Mouse (Mus musculus): ENCODE data around the gene Rbpjl.

The Rbpjl gene

GRCm38 (mm10) chr2:164402906-164403305 is at the start of gene Rbpjl:
Rbpjl (plus strand) TSS chr2:164403141.
- in situ Hi-C loops (cut with MboI, MseI) = no loop called here

GRCm38 (mm10) chr2:164353356-164353755 is 49.6 kb upstream of the Rbpjl start:
- in situ Hi-C loops (cut with MboI, MseI) = no loop called here

GRCm38 (mm10) chr2:164356177-164356967 is 46.6 kb upstream of the Rbpjl start:
- in situ Hi-C loops (cut with MboI, MseI) = no loop called here

GRCm38 (mm10) chr2:164358373-164358772 is 44.6 kb upstream of the Rbpjl start:
- in situ Hi-C loops (cut with MboI, MseI) = no loop called here

GRCm38 (mm10) chr2:164359031-164359430 is 43.9 kb upstream of the Rbpjl start:
- in situ Hi-C loops (cut with MboI, MseI) = no loop called here

- in situ Hi-C loops (cut with MboI, MseI) = no loop called here
Measured at GRCm38 (mm10) chr2:164359668-164360067, 43.3 kb upstream of the Rbpjl start.

GRCm38 (mm10) chr2:164360974-164361657 is 41.8 kb upstream of the Rbpjl start:
- in situ Hi-C loops (cut with MboI, MseI) = no loop called here

- in situ Hi-C loops (cut with MboI, MseI) = no loop called here
Measured at GRCm38 (mm10) chr2:164366947-164367346, 36.0 kb upstream of the Rbpjl start.

- in situ Hi-C loops (cut with MboI, MseI) = no loop called here
Measured at GRCm38 (mm10) chr2:164368620-164369105, 34.3 kb upstream of the Rbpjl start.

GRCm38 (mm10) chr2:164371371-164371770 is 31.6 kb upstream of the Rbpjl start:
- in situ Hi-C loops (cut with MboI, MseI) = no loop called here

- in situ Hi-C loops (cut with MboI, MseI) = no loop called here
Measured at GRCm38 (mm10) chr2:164372408-164373053, 30.4 kb upstream of the Rbpjl start.

- in situ Hi-C loops (cut with MboI, MseI) = no loop called here
Measured at GRCm38 (mm10) chr2:164373187-164373586, 29.8 kb upstream of the Rbpjl start.

GRCm38 (mm10) chr2:164377478-164378426 is 25.2 kb upstream of the Rbpjl start:
- in situ Hi-C loops (cut with MboI, MseI) = no loop called here

- in situ Hi-C loops (cut with MboI, MseI) = no loop called here
Measured at GRCm38 (mm10) chr2:164381726-164382125, 21.2 kb upstream of the Rbpjl start.

GRCm38 (mm10) chr2:164382971-164383370 is 20.0 kb upstream of the Rbpjl start:
- in situ Hi-C loops (cut with MboI, MseI) = no loop called here

GRCm38 (mm10) chr2:164383656-164384399 is 19.1 kb upstream of the Rbpjl start:
- in situ Hi-C loops (cut with MboI, MseI) = no loop called here

GRCm38 (mm10) chr2:164385927-164386763 is 16.8 kb upstream of the Rbpjl start:
- in situ Hi-C loops (cut with MboI, MseI) = no loop called here

GRCm38 (mm10) chr2:164386953-164387352 is 16.0 kb upstream of the Rbpjl start:
- in situ Hi-C loops (cut with MboI, MseI) = no loop called here

- in situ Hi-C loops (cut with MboI, MseI) = no loop called here
Measured at GRCm38 (mm10) chr2:164389020-164389419, 13.9 kb upstream of the Rbpjl start, which contains the start of gene Slpi. Slpi (minus strand) TSS chr2:164389095.
